Mouse (Mus musculus) large intestine, adult 2 months (tissue): ENCODE measurements around the gene Rbfox3. TPM values are rescaled to one million over a fixed set of nuclear protein-coding genes. Genes with fewer than 3 reads are reported as not detected.
"Not testable (repeated sequence)": the region's sequence is repeated elsewhere in the genome, so short reads cannot be mapped to it uniquely, and the experiment has no call there.

ENCODE experiments used
- DNase-seq: peaks from one replicate; pipeline ENCODE4 v3.0.0-alpha.2; 2012; ENCODE audit warnings: low read depth, low spot score
- WGBS: fragments of 180-500 bp; shearing (Covaris S2); methylation state at CpG from one replicate; pipeline ENCODE4 v1.1.7; 2018; 5-methylcytosine and 5-hydroxymethylcytosine counted together
- polyA plus RNA-seq: library from polyadenylated mRNA; depleted of rRNA; stranded (reverse); fragments of >200 nt; gene quantifications from 2 replicates; pipeline ENCODE4 v1.2.3, GENCODE M21; 2012

Rbfox3 gene
- polyA plus RNA-seq, 1 experiment = 0.11 TPM

DNA sequence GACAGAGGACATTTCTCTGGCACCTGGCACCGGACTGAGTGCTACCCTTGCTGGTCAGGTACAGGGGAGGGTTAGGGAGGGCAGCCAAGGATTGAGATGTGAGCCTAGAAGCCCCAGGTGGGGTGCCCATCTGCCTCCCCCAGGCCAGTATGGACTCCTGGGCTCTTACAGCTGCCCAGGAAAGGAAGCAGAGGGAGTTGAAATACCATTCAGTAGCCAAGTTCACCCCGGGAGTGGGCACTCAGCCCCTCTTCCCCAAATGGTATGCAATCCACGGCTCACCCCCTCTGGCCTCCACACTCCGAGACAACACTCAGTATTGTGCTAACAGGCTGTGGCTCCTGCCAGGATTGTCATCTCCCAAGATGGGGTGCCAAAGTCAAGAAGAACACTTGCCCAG is 74.5 kb downstream of the Rbfox3 start:
- 64% methylated on average over 4 of the region's 4 CpGs for WGBS
- DNase-seq = no peak

DNA sequence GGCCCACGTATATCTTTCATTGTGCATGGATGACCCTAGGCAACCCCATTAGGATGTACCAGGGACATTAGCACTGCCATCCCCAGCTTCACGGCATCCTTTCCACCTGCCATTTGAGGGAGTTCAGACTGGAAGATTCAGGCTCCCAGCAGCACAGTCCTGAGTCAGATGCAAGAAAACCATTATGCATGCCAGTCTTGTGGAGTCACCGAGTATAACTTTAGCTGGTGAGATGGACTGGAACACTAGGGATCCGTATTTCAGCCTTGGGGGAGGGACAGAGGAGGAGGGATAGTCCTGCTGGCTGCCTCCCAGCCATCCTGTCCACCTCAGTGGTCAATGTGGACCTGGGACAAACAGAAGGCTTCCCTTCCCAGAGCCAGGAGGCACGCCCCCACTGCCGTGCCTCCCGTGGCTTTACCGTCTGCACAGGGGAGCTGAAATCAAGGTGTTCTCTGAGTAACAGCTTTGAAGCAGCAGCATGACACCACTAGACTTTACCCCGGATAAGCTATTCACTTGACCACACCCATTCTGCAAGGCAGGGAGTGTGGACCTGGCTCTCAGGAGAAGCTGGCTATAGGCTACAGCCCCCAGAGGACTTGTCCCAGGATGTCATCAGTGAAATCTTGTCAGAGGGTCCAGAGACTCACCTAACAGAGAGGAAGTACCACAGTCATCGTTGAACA is 78.5 kb downstream of the Rbfox3 start:
- DNase-seq = no peak
- WGBS = 41% methylated on average over 10 of the region's 10 CpGs

DNA sequence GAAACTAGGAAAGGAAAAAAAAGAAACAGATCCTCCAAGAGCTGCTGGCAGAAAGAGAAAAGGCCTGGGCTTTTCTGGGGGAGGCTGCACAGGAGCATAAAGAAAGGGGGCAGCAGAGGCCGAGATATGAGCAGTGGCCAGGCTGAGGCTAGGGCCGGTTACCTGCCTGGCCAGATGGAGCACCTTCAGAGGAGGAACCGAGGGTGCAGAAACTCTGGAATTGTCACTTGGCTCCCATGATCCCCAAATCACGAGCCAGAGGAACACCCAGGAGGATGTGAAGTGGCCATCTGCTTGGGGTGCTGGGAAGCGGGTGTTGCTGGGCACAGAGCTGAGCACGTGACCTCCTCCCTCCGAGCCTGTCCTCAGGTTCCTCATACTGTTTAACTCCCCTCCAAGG is 79.7 kb downstream of the Rbfox3 start:
- 67% methylated on average over 7 of the region's 7 CpGs for WGBS
- no peak for DNase-seq

DNA sequence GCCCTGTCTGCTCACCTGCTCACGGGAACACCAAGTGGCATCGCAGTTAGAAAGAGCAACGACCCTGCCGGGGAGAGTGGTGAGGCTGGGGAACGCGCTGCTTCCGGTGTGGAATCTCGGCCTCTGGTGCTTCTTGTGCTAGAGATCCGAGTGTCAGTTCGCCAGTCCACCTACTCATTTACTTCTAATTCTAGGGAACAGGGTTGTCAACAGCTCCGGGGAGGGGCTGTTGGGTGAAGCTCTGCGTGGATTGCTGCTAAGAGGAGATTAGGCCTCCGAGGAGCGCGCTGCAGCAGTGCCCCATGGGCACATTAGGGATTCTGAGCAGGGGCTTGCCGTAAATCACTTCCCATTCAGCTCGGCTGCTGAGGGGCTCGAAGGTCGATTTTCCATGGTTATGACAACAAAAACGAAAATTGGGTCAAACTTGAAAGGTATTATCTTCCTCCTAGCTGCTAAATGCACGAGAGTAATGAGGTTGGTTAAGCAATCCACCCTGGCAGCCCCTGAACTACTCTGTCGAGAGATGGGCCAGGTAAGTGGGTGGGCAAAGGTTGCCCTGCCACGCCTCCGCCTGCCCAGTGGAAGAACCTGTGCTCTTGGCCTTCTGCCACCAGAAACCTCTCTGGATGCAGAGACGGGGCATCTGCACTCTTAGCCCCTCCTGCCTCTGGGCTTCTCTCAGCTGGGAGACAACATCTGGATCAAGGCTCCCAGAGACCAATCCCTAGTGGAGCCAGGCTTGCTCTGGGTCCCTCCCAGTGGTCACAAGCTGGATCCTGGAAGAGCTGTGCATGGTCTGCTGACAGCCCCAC is 85.9 kb downstream of the Rbfox3 start:
- WGBS = 40% methylated on average over 25 of the region's 25 CpGs
- DNase-seq = no peak

DNA sequence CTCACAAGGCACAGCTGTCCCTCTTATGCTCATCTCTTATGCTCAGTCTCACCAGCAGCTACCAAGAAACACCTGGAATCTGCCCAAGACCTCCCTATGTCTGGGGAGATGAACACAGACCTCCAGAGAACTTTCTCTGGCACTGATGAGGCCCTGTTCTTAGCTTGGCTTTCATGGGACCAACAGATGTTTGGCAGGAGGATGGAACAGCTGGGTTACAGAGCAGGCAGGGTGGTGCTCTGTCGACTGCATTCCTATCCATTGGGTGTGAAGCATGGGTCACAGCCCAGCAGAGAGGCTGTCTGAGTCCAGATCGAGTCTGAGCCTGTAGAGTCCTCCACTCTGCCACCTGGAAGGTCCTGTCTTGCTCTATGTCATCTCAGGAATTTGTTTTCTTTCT is 90.0 kb downstream of the Rbfox3 start:
- 34% methylated on average over 2 of the region's 2 CpGs for WGBS
- no peak for DNase-seq

DNA sequence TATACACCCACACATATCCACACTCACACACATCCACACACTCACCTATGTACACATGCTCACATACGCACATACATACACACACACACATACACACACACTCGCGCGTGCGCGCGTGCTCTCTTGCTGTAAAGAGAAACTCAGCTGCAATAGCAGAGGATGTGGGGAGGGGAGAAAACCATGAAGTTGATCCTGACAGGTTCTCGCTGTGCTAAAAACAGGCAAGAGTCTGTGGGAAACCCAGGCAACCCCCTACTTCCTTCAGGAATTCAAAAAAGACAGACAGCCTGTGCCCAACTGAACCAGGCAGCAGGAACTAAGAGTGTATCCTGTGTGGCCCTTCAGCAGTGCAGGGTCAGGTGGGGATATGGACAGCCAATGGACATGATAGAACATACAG is 92.9 kb downstream of the Rbfox3 start:
- WGBS = 93% methylated on average over 8 of the region's 8 CpGs
- no peak for DNase-seq

DNA sequence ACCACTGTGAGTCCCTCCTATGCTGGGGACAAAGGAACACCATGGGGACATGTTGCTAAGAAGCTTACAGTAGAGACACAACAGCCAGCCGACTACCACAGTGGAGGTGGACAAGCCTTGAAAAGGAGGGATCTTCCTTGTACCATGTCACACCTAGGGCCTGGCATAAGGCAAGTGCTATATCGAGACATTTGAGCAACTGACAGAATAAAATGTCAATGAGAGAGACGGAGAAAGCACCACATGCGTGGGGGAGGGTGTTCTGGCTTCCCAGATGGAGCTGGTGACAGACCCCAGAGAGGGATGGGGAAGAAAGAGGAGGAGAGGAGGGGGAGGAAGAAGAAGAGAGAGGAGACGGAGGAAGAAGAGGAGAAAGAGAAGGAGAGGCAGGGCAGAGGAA is 96.3 kb downstream of the Rbfox3 start:
- WGBS = 80% methylated on average over 5 of the region's 5 CpGs
- DNase-seq = no peak

DNA sequence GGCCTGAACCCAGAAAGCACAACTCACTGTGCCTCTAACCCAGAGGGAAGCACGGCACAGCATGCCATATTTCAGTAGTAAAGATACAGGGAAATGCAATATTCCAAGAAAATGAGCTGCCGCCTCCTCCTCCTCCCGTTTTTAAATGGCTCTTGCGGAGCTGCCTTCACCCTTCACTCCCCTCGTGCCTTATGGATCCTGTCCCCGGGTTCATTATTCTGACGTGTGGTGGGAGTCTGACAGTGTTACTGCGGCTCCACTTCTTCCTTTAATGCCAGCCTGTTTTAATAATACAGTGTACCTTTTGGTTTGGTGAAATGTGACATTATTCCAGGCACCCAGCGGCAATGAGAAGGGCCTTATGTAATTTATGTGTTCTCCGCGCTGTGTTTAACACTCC is 97.5 kb downstream of the Rbfox3 start:
- WGBS = 59% methylated on average over 11 of the region's 11 CpGs
- no peak for DNase-seq

DNA sequence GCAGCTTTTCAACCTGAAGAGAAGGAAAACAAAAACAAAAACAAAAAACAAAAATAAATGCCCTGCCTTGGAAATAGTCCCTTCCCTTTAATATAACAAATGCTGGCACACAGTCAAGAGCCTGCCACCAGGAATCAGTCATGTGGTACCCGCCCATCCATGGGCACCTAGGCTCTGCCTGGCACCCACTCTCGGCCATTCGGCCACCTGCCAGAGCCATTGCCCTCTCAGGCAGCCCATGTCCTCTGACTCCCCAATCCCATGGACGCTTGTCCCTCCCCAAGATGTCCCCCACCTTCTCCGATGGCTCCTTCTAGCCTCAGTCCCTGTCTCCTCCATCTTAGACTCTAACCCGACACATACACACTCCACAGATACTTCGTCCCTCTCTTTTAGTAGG is 100.0 kb downstream of the Rbfox3 start:
- 81% methylated on average over 7 of the region's 7 CpGs for WGBS
- no peak for DNase-seq

DNA sequence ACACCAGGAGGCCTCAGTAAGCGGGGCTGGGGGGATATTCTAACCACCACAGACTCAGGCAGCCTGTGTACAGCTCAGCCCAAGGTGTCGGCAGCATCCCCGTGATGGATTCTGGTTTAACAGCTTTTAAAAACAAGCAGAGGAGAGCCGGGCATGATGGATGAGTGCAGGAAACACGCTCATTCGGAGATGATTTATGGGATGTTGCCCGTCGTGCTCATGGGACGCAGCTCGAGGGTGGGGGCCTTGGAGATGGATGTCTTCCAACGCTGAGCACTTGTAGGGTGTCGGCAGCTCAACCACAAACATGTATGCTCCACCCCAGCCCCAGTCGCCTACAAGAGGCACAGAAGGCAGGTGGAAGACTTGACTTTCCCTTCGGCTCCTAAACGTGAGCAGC is 103.9 kb downstream of the Rbfox3 start:
- no peak for DNase-seq
- WGBS = 20% methylated on average over 15 of the region's 15 CpGs

DNA sequence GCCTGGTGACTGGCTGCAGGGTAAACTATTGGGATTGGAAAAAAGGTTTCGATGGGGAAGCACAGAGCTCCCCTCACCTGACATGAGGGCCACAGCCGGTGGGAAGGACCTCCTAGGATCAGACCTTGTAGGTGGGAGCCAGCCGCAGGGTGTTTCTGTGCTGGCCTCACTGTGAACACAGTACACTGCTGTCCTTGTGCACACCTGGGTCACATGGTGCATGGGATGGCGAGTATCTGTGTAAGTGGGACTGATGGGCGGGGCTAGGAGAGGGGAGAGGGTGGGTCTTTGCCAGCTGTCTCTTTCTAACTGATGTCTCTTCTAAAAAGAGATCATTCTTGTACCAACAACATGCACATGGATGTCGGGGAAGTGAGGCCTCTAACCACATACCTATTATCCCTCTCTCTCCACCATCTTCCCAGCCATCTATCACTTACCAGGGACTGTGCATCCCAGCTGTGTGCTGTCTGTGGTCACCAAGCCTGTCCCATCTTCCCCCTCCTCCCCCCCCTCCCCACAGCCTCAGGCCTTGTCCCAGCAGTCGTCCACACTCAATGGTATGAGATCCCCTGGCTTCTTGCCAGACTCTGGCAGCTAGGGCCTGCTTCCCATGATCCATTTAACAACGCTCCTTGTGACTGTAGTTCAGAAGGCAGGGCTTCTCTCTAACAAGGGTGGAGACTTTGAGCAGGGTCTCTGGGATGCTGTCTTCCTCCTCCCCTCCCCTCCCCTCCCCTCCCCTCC is 116.4 kb downstream of the Rbfox3 start:
- no peak for DNase-seq

DNA sequence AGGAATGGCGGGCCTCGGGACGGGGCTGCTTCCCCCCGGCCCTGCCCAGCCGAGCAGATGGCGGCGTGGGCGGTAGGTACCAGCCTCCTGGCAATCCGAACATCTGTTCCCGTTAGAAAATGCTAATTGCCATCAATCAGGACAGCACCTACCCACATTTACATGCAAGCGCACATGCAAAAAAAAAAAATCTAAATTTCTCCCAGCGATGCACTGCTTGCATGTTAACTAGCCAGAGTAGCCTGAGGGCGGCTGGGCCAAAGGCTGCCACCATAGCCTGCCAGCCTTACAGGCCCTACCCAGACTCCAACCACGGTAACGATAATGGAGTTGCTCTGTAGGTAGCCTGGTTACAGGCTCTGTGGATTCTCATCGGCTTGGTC is 117.8 kb downstream of the Rbfox3 start:
- WGBS = 84% methylated on average over 16 of the region's 16 CpGs

More for the DNA sequence above, 116.4 kb downstream of the Rbfox3 start:
- WGBS = 49% methylated on average over 8 of the region's 8 CpGs

DNA sequence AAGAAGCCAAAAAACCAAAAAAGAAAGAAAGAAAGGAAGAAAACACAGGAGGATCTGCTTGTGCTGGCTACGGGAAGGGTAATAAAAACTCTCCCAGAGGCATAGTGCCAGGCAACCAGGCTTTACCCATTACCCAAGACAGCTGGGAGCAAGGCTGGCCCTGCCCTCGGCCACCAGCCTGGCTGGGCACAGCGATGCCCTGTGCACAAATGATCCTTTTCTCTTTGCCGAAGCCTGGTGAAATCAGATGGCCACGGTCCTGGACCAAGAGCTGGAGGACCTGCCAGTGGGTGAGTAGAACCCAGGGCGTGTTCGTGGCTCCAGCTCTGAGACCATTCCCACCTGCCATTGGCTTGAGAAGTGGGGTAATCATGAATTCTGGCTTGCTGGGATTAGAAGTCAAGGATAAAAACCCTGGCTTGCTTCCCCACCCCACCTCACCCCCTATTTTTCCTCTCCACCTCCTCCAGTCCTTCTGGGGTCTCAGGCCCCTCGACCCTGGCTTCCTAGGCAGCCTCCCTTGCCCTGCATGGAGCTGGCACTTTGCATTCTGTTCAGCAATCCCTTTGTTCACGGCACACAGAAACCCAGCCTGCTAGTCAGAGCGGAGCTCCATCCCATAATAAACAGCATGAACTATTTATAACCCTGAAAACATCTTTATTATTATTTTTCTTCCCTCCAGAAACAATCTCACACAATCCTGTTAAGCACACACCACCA is 118.3 kb downstream of the Rbfox3 start:
- WGBS = 58% methylated on average over 10 of the region's 10 CpGs

More for the DNA sequence above, 117.8 kb downstream of the Rbfox3 start:
- no peak for DNase-seq

DNA sequence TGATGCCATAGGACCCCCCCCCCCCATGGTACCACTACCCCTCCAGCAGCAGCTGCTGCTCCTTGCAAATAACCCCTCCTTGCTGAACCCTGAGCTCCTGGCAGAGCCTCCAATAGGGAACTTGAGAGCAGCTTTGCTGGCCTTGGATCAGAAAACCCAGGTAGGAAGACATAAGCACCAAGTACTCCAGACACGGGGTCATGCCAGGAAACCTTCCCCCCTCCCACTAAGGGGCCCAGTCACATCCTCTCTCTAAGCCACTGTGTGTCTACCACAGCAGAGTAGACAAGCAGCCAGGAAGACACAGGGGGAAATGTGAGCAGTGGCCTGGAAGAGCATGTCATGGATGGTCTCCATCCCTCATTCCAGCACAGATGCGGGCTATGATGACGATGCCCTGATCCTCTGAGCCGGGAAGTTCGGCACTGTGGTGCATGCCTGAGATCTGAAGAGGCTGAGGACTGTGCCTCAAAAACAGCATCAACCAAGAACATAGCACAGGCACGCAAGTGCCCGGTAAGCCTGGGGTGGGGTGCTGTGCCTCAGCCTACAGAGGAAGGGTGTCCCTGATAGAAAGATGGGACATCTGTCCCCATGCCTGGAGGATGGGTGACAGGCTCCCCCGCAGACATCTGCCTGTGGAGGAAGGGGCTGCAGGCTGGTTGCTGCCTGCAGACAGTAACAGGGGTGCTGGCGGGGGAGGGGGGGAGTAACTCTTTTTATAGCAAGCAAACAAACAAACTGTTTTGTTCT is 119.1 kb downstream of the Rbfox3 start:
- WGBS = 77% methylated on average over 9 of the region's 9 CpGs
- no peak for DNase-seq

More for the DNA sequence above, 118.3 kb downstream of the Rbfox3 start:
- no peak for DNase-seq

DNA sequence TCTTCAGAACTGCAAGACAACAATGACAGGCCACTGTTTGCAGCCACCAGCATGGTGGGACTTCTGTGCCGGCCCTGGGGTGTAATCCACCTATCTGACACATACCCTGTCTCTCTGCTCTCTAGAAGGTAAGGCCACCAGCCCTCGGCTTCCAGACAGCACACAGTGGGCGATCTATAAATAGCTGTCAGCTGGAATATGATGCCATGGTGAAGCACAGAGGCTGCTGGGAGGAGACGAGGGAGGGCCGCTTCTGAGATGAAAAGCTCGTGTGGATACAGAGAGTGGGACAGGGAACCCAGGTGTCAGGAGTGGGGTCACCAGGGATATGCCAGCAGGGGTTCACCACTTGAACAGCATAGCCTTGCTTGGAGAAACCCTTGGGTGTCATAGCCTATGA is 120.0 kb downstream of the Rbfox3 start:
- no peak for DNase-seq
- WGBS = 64% methylated on average over 6 of the region's 6 CpGs

DNA sequence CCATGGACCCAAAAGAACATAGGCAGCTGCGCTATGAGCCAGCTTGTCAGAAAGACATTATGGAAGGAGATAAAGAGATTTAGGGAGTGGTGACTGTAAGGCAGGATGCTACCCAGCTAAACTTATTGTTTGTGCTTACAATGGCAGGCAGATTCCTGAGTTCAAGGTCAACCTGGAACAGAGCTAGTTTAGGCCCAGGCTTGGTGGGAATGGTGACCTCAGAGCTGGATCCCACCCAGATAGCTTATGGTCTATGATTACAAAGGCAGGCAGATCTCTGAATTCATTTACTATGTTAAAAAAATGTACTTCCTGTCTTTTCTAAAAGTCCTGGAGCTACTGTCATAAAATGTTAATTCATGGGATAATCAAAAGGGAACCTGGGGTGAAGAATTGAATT is 123.3 kb downstream of the Rbfox3 start:
- WGBS = 92% methylated on average over 1 of the region's 1 CpGs
- no peak for DNase-seq

DNA sequence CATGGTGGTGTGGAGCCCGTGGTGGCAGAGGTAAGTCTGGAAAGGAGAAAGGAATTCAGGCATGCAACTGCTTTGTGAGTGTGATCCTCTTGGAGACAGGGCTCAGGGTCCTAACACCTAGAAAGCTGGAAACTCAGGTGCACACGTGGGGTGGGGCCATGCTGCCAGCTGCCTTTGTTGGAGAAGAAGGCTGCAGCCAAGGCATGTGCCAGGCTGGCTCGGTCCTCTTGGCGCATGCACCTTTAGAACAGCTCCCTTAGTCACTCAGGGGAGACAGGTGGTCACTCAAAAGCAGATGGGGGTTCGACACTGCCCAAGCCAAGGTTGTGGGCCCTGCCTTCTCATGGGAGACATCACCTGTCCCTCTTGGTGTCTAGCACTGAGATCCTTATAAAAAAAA is 128.7 kb downstream of the Rbfox3 start:
- WGBS = 77% methylated on average over 5 of the region's 5 CpGs

DNA sequence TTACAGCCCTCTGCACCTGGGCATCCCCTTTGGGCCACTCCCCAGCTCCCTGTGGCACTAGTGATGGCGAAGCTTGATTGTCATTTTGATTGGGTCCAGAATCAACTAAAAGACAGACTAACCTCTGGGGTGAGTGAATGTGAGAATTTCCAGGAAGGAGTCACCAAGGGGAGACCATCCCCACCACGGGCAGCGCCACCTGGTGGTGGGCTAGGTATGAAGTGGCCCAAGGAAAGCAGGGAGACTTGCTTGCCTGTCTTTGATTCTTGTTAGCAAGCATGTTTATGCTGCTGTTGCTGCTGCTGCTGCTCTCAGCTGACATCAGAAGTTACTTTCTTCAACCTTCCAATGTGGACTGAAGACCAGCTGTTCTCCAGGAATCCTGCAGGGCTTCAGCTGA is 135.6 kb downstream of the Rbfox3 start:
- WGBS = 13% methylated on average over 3 of the region's 3 CpGs
- DNase-seq = no peak

More for the DNA sequence above, 128.7 kb downstream of the Rbfox3 start:
- no peak for DNase-seq

DNA sequence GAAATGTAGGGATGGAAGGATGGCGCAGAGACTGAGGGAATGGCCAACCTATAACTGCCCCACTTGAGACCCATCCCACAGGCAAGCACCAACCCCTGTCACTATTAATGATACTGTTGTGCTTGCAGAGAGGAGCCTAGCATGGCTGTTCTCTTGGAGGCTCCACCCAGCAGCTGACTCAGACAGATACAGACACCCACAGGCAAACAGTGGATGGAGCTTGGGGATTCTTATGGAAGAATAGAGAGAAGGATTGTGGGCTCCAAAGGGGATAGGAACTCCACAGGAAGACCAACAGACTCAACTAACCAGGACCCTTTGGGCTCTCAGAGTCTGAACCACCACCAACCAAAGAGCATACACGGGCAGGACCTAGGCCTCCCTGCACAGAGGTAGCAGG is 136.6 kb downstream of the Rbfox3 start:
- DNase-seq = not testable (repeated sequence)
- 71% methylated on average over 2 of the region's 2 CpGs for WGBS
